Mouse (Mus musculus): ENCODE data around the gene Olfr433.

DNA sequence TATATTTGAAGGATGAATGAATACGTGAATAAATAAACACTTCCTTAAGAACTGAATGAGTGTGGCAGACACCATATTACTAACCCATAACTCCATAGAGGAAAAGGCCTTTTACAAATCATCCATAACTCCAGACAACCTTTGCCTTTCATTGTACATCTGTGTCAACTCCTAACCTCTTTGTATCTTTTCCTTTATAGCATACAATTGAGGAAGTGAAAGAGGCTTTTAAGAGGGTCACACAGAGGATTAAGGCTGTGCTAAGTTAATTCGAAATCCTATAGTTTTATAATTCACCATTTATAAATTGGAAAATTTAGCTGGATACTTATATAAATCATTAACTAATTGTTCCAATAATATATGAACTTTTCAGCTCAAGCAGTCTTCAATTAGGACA is 14.7 kb downstream of the Olfr433 start:
- TF ChIP-seq POLR2A (IDR thresholded peaks at IDR 0.05; ENCODE audit: control insufficient read depth, low read depth, low read length) (no peak), CTCF (IDR thresholded peaks at IDR 0.05; ENCODE audit: control insufficient read depth, insufficient read depth, insufficient replicate concordance, low read depth, low read length) (no peak)
